Mouse (Mus musculus): ENCODE measurements around the gene Barx1. TPM values are rescaled to one million over a fixed set of nuclear protein-coding genes. Genes with fewer than 3 reads are reported as not detected.

Gene Barx1
- 47.1 and 58.4 TPM in 2 replicates for polyA plus RNA-seq (2015; fragmentation: Nextera tagmentation; extraction: Ambion mirVana)

- peaks cover 52% of the 10 kb centered on the region for H3K27me3 ChIP-seq (ENCODE audit: control insufficient read depth, insufficient read depth, low read length)
- peaks cover 19% of the 10 kb centered on the region; the same call in 1 of the 2 replicates for H3K4me1 ChIP-seq (ENCODE audit: control insufficient read depth, insufficient read depth, low read length)
- H3K9ac ChIP-seq (ENCODE audit: low read length) = peak within 1 kb of the TSS; percentile 87
- H3K9me3 ChIP-seq (replicated peaks; ENCODE audit: control insufficient read depth, low read length) = no peaks in the 10 kb centered on the region
- peak; percentile 89 for ATAC-seq (ENCODE audit: insufficient read depth, low FRiP score)
- H3K4me2 ChIP-seq (ENCODE audit: low read depth, low read length) = peak within 1 kb of the TSS; percentile 63
- H3K4me3 ChIP-seq (replicated peaks; ENCODE audit: low read length) = peak within 1 kb of the TSS; percentile 71
- WGBS = under 1% methylated on average over 63 of the region's 73 CpGs
- H3K27ac ChIP-seq (ENCODE audit: low read length) = peak within 1 kb of the TSS; percentile 93
- H3K36me3 ChIP-seq (ENCODE audit: control insufficient read depth, insufficient read depth, low read length) = no peaks in the 10 kb centered on the region
Measured at GRCm38 (mm10) chr13:48662431-48663143, at the start of gene Barx1. TSS of gene Barx1 (plus strand) at chr13:48662998.

- no peaks in the 10 kb centered on the region for H3K27me3 ChIP-seq (ENCODE audit: control insufficient read depth, insufficient read depth, low read length)
- H3K27ac ChIP-seq (ENCODE audit: low read length) = no peak overlapping the region
- 92% methylated on average over 2 of the region's 2 CpGs for WGBS
- peaks cover 7% of the 10 kb centered on the region; the same call in 1 of the 2 replicates for H3K9me3 ChIP-seq (replicated peaks; ENCODE audit: control insufficient read depth, low read length)
- H3K36me3 ChIP-seq (ENCODE audit: control insufficient read depth, insufficient read depth, low read length) = no peaks in the 10 kb centered on the region
- H3K9ac ChIP-seq (ENCODE audit: low read length) = no peak overlapping the region
- no peak for ATAC-seq (ENCODE audit: insufficient read depth, low FRiP score)
- no peak overlapping the region for H3K4me2 ChIP-seq (ENCODE audit: low read depth, low read length)
- no peak overlapping the region for H3K4me3 ChIP-seq (replicated peaks; ENCODE audit: low read length)
- no peaks in the 10 kb centered on the region for H3K4me1 ChIP-seq (ENCODE audit: control insufficient read depth, insufficient read depth, low read length)
Measured at GRCm38 (mm10) chr13:48614525-48614924, 48.3 kb upstream of the Barx1 start.

- Histone ChIP-seq H3K9me3 (replicated peaks; ENCODE audit: control insufficient read depth, low read length) (peaks cover 7% of the 10 kb centered on the region; the same call in 1 of the 2 replicates), H3K27ac (ENCODE audit: low read length) (no peak overlapping the region), H3K4me3 (replicated peaks; ENCODE audit: low read length) (no peak overlapping the region), H3K4me2 (ENCODE audit: low read depth, low read length) (no peak overlapping the region), H3K36me3 (ENCODE audit: control insufficient read depth, insufficient read depth, low read length) (no peaks in the 10 kb centered on the region), H3K9ac (ENCODE audit: low read length) (no peak overlapping the region), H3K4me1 (ENCODE audit: control insufficient read depth, insufficient read depth, low read length) (no peaks in the 10 kb centered on the region), H3K27me3 (ENCODE audit: control insufficient read depth, insufficient read depth, low read length) (no peaks in the 10 kb centered on the region)
- no peak for ATAC-seq (ENCODE audit: insufficient read depth, low FRiP score)
Measured at GRCm38 (mm10) chr13:48617774-48618173, 45.0 kb upstream of the Barx1 start.

GRCm38 (mm10) chr13:48618890-48619289 lies 43.9 kb upstream of the Barx1 start:
- no peak for ATAC-seq (ENCODE audit: insufficient read depth, low FRiP score)
- 82% methylated on average over 4 of the region's 4 CpGs for WGBS
- Histone ChIP-seq H3K4me2 (ENCODE audit: low read depth, low read length) (no peak overlapping the region), H3K4me1 (ENCODE audit: control insufficient read depth, insufficient read depth, low read length) (no peaks in the 10 kb centered on the region), H3K36me3 (ENCODE audit: control insufficient read depth, insufficient read depth, low read length) (no peaks in the 10 kb centered on the region), H3K27me3 (ENCODE audit: control insufficient read depth, insufficient read depth, low read length) (no peaks in the 10 kb centered on the region), H3K27ac (ENCODE audit: low read length) (no peak overlapping the region), H3K9me3 (replicated peaks; ENCODE audit: control insufficient read depth, low read length) (peaks cover 7% of the 10 kb centered on the region; the same call in 1 of the 2 replicates), H3K9ac (ENCODE audit: low read length) (no peak overlapping the region), H3K4me3 (replicated peaks; ENCODE audit: low read length) (no peak overlapping the region)

- Histone ChIP-seq H3K27ac (ENCODE audit: low read length) (peak overlapping the region; percentile 87), H3K36me3 (ENCODE audit: control insufficient read depth, insufficient read depth, low read length) (no peaks in the 10 kb centered on the region), H3K27me3 (ENCODE audit: control insufficient read depth, insufficient read depth, low read length) (no peaks in the 10 kb centered on the region), H3K9ac (ENCODE audit: low read length) (peak overlapping the region; percentile 92), H3K4me3 (replicated peaks; ENCODE audit: low read length) (peak overlapping the region; percentile 78), H3K9me3 (replicated peaks; ENCODE audit: control insufficient read depth, low read length) (no peaks in the 10 kb centered on the region), H3K4me2 (ENCODE audit: low read depth, low read length) (peak overlapping the region; percentile 95), H3K4me1 (ENCODE audit: control insufficient read depth, insufficient read depth, low read length) (0 out of 2 replicates have a peak, but pooled peaks cover 4% of the 10 kb centered on the region)
- 1% methylated on average over 26 of the region's 26 CpGs for WGBS
- peak; percentile 66; the same call in 1 of the 2 replicates for ATAC-seq (ENCODE audit: insufficient read depth, low FRiP score)
Measured at GRCm38 (mm10) chr13:48624968-48625398, 37.8 kb upstream of the Barx1 start.

- Histone ChIP-seq H3K27me3 (ENCODE audit: control insufficient read depth, insufficient read depth, low read length) (no peaks in the 10 kb centered on the region), H3K4me1 (ENCODE audit: control insufficient read depth, insufficient read depth, low read length) (0 out of 2 replicates have a peak, but pooled peaks cover 4% of the 10 kb centered on the region), H3K4me2 (ENCODE audit: low read depth, low read length) (peak within 1 kb of the TSS; percentile 95), H3K9ac (ENCODE audit: low read length) (peak within 1 kb of the TSS; percentile 92), H3K36me3 (ENCODE audit: control insufficient read depth, insufficient read depth, low read length) (no peaks in the 10 kb centered on the region), H3K9me3 (replicated peaks; ENCODE audit: control insufficient read depth, low read length) (no peaks in the 10 kb centered on the region), H3K27ac (ENCODE audit: low read length) (peak within 1 kb of the TSS; percentile 87), H3K4me3 (replicated peaks; ENCODE audit: low read length) (peak within 1 kb of the TSS; percentile 78)
- 1% methylated on average over 76 of the region's 76 CpGs for WGBS
- ATAC-seq (ENCODE audit: insufficient read depth, low FRiP score) = peak; percentile 100
Measured at GRCm38 (mm10) chr13:48625433-48626184, 37.2 kb upstream of the Barx1 start, which contains the start of gene Ptpdc1. TSS of gene Ptpdc1 (minus strand) at chr13:48625664.

GRCm38 (mm10) chr13:48631691-48632090 lies 31.1 kb upstream of the Barx1 start:
- no peaks in the 10 kb centered on the region for H3K27me3 ChIP-seq (ENCODE audit: control insufficient read depth, insufficient read depth, low read length)
- H3K9me3 ChIP-seq (replicated peaks; ENCODE audit: control insufficient read depth, low read length) = no peaks in the 10 kb centered on the region
- no peak overlapping the region for H3K9ac ChIP-seq (ENCODE audit: low read length)
- no peak overlapping the region for H3K4me3 ChIP-seq (replicated peaks; ENCODE audit: low read length)
- no peak overlapping the region for H3K27ac ChIP-seq (ENCODE audit: low read length)
- no peak for ATAC-seq (ENCODE audit: insufficient read depth, low FRiP score)
- no peaks in the 10 kb centered on the region for H3K36me3 ChIP-seq (ENCODE audit: control insufficient read depth, insufficient read depth, low read length)
- 78% methylated on average over 5 of the region's 5 CpGs for WGBS
- H3K4me2 ChIP-seq (ENCODE audit: low read depth, low read length) = no peak overlapping the region
- no peaks in the 10 kb centered on the region for H3K4me1 ChIP-seq (ENCODE audit: control insufficient read depth, insufficient read depth, low read length)

GRCm38 (mm10) chr13:48637706-48638105 lies 25.1 kb upstream of the Barx1 start:
- no peak overlapping the region for H3K9ac ChIP-seq (ENCODE audit: low read length)
- ATAC-seq (ENCODE audit: insufficient read depth, low FRiP score) = no peak
- H3K27ac ChIP-seq (ENCODE audit: low read length) = no peak overlapping the region
- H3K9me3 ChIP-seq (replicated peaks; ENCODE audit: control insufficient read depth, low read length) = no peaks in the 10 kb centered on the region
- no peaks in the 10 kb centered on the region for H3K4me1 ChIP-seq (ENCODE audit: control insufficient read depth, insufficient read depth, low read length)
- 52% methylated on average over 2 of the region's 2 CpGs for WGBS
- no peaks in the 10 kb centered on the region for H3K36me3 ChIP-seq (ENCODE audit: control insufficient read depth, insufficient read depth, low read length)
- H3K27me3 ChIP-seq (ENCODE audit: control insufficient read depth, insufficient read depth, low read length) = no peaks in the 10 kb centered on the region
- no peak overlapping the region for H3K4me3 ChIP-seq (replicated peaks; ENCODE audit: low read length)
- no peak overlapping the region for H3K4me2 ChIP-seq (ENCODE audit: low read depth, low read length)

- H3K27me3 ChIP-seq (ENCODE audit: control insufficient read depth, insufficient read depth, low read length) = no peaks in the 10 kb centered on the region
- no peak overlapping the region for H3K9ac ChIP-seq (ENCODE audit: low read length)
- ATAC-seq (ENCODE audit: insufficient read depth, low FRiP score) = no peak
- H3K36me3 ChIP-seq (ENCODE audit: control insufficient read depth, insufficient read depth, low read length) = no peaks in the 10 kb centered on the region
- H3K4me1 ChIP-seq (ENCODE audit: control insufficient read depth, insufficient read depth, low read length) = no peaks in the 10 kb centered on the region
- H3K9me3 ChIP-seq (replicated peaks; ENCODE audit: control insufficient read depth, low read length) = no peaks in the 10 kb centered on the region
- no peak overlapping the region for H3K27ac ChIP-seq (ENCODE audit: low read length)
- H3K4me2 ChIP-seq (ENCODE audit: low read depth, low read length) = no peak overlapping the region
- no peak overlapping the region for H3K4me3 ChIP-seq (replicated peaks; ENCODE audit: low read length)
Measured at GRCm38 (mm10) chr13:48639570-48639969, 23.2 kb upstream of the Barx1 start.

Data from stomach, embryonic 16.5 days (tissue).